Mouse (Mus musculus) bone marrow, adult 2 months (tissue): ENCODE data around the gene Nr1d1. TPM values are rescaled to one million over a fixed set of nuclear protein-coding genes. Genes with fewer than 3 reads are reported as not detected.

ENCODE experiments used
- H3K27ac ChIP-seq: fragments of 200-500 bp; 2 replicates; pipeline ENCODE4 v1.5.1; 2012; ENCODE audit warnings: low read depth, mild to moderate bottlenecking, control low read depth, inconsistent platforms, low read length; ENCODE audit not compliant: control insufficient read depth, poor library complexity, insufficient read depth
- H3K4me1 ChIP-seq: fragments of 200-500 bp; 2 replicates; pipeline ENCODE4 v1.6.1; 2011; ENCODE audit warnings: low read length; ENCODE audit not compliant: control insufficient read depth, insufficient read depth
- H3K4me3 ChIP-seq: fragments of 200-500 bp; replicated peaks from 2 replicates; pipeline ENCODE3; 2011; ENCODE audit warnings: mild to moderate bottlenecking, low read depth, low read length, control low read depth; ENCODE audit not compliant: control insufficient read depth
- CTCF ChIP-seq: fragments of 200-500 bp; IDR thresholded peaks from 2 replicates; pipeline ENCODE4 v1.5.1; 2011; ENCODE audit warnings: low read length, control low read depth; ENCODE audit not compliant: control insufficient read depth, insufficient read depth
- POLR2A ChIP-seq: fragments of 200-500 bp; IDR thresholded peaks from 2 replicates; pipeline ENCODE4 v1.6.1; 2011; ENCODE audit warnings: low read depth, mild to moderate bottlenecking, control low read depth, low read length, borderline replicate concordance; ENCODE audit not compliant: control insufficient read depth
- WGBS: fragments of 180-500 bp; shearing (Covaris S2); methylation state at CpG from one replicate; pipeline ENCODE4 v1.1.7; 2018; 5-methylcytosine and 5-hydroxymethylcytosine counted together
- polyA plus RNA-seq: library from polyadenylated mRNA; stranded (reverse); fragments of >200 nt; gene quantifications from 2 replicates; pipeline ENCODE4 v1.2.4, GENCODE M21; 2011; ENCODE audit warnings: low replicate concordance; ENCODE audit not compliant: missing spikeins, insufficient read depth, insufficient read length

The Nr1d1 gene
- polyA plus RNA-seq, 1 experiment: 4.8 TPM

- WGBS: 63% methylated on average over 5 of the region's 5 CpGs
- Histone ChIP-seq H3K4me3 (no peak overlapping the region), H3K4me1 (peaks cover 11% of the 10 kb centered on the region), H3K27ac (no peak overlapping the region)
- no peak for TF ChIP-seq CTCF
- TF ChIP-seq POLR2A: no peak
Measured at GRCm38 (mm10) chr11:98749716-98750115, 25.4 kb downstream of the Nr1d1 start.

GRCm38 (mm10) chr11:98748506-98749416, 26.4 kb downstream of the Nr1d1 start:
- Histone ChIP-seq H3K4me3 (no peak overlapping the region), H3K27ac (peak overlapping the region; percentile 9; the same call in 1 of the 2 replicates), H3K4me1 (peaks cover 9% of the 10 kb centered on the region)
- no peak for TF ChIP-seq POLR2A
- 42% methylated on average over 15 of the region's 15 CpGs for WGBS

GRCm38 (mm10) chr11:98747804-98748505, 27.2 kb downstream of the Nr1d1 start:
- TF ChIP-seq CTCF: no peak
- no peak for TF ChIP-seq POLR2A
- no peak overlapping the region for H3K27ac ChIP-seq
- H3K4me1 ChIP-seq: peaks cover 11% of the 10 kb centered on the region
- no peak overlapping the region for H3K4me3 ChIP-seq
- WGBS: 16% methylated on average over 6 of the region's 6 CpGs

- H3K27ac ChIP-seq: no peak overlapping the region
- peaks cover 12% of the 10 kb centered on the region for H3K4me1 ChIP-seq
- 2% methylated on average over 19 of the region's 19 CpGs for WGBS
Measured at GRCm38 (mm10) chr11:98746855-98747693, 28.1 kb downstream of the Nr1d1 start.

GRCm38 (mm10) chr11:98745932-98746853, 28.9 kb downstream of the Nr1d1 start:
- peaks cover 10% of the 10 kb centered on the region for H3K4me1 ChIP-seq
- TF ChIP-seq CTCF (no peak), POLR2A (no peak)

More at GRCm38 (mm10) chr11:98746855-98747693, 28.1 kb downstream of the Nr1d1 start:
- TF ChIP-seq POLR2A (no peak), CTCF (no peak)
- H3K4me3 ChIP-seq: peak overlapping the region; percentile 61

GRCm38 (mm10) chr11:98744456-98745019, 30.6 kb downstream of the Nr1d1 start:
- Histone ChIP-seq H3K4me1 (peaks cover 8% of the 10 kb centered on the region), H3K4me3 (no peak overlapping the region), H3K27ac (no peak overlapping the region)
- WGBS: 71% methylated on average over 7 of the region's 7 CpGs
- TF ChIP-seq POLR2A: no peak
- TF ChIP-seq CTCF: no peak

More at GRCm38 (mm10) chr11:98745932-98746853, 28.9 kb downstream of the Nr1d1 start:
- H3K4me3 ChIP-seq: no peak overlapping the region
- no peak overlapping the region for H3K27ac ChIP-seq
- 60% methylated on average over 12 of the region's 12 CpGs for WGBS
